Mouse (Mus musculus) bone marrow, adult 2 months (tissue): ENCODE measurements around the gene Lrrc45.

Experiments used
- CTCF ChIP-seq: fragments of 200-500 bp; IDR thresholded peaks from 2 replicates; pipeline ENCODE4 v1.5.1; 2011; ENCODE audit warnings: low read length, control low read depth; ENCODE audit not compliant: control insufficient read depth, insufficient read depth
- POLR2A ChIP-seq: fragments of 200-500 bp; IDR thresholded peaks from 2 replicates; pipeline ENCODE4 v1.6.1; 2011; ENCODE audit warnings: low read depth, mild to moderate bottlenecking, control low read depth, low read length, borderline replicate concordance; ENCODE audit not compliant: control insufficient read depth

DNA sequence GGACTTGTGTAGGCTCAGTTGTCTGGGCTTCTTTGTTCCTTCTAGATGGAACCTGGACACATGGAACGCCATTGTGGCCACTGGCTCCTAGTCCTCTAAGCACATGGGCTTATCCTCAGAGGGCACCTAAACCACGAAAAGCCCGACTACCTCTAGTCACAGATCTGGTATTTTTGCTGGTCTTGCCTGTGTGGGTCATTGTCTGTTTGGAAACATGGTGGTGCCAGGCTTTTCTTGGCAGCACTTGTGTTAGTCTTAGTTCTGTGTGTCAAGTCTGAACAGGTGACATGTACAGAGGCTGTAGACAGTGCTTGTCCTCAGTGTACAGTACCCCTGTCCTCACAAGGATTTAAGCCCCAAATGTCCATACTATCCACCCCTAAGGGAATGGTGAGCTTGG is 30.2 kb upstream of the Lrrc45 start:
- TF ChIP-seq CTCF (no peak), POLR2A (no peak)
